Mouse (Mus musculus) MEL (cell line): ENCODE data around the gene Cic. TPM values are rescaled to one million over a fixed set of nuclear protein-coding genes. Genes with fewer than 3 reads are reported as not detected.

ENCODE experiments used
- DNase-seq: peaks from one replicate; pipeline ENCODE4 v3.0.0; 2011; ENCODE audit warnings: low read depth, low spot score
- H3K27ac ChIP-seq: 2 replicates; pipeline ENCODE4 v1.5.1; 2012; ENCODE audit warnings: low read depth, mild to moderate bottlenecking, control low read depth, low read length, moderate library complexity; ENCODE audit not compliant: control insufficient read depth
- H3K27me3 ChIP-seq, 2 experiments: fragments of 150-350 bp in 1 of 2; sonication (generic) in 1 of 2; 2 replicates each; pipeline ENCODE4 v1.6.1; 2012; ENCODE audit warnings: low read length in 2 of 2, mild to moderate bottlenecking in 2 of 2, improper control_type of control experiment in 1 of 2, moderate library complexity in 1 of 2; ENCODE audit not compliant: insufficient read depth in 2 of 2, control insufficient read depth in 1 of 2
- H3K36me3 ChIP-seq, 2 experiments: 2 replicates each; pipeline ENCODE4 v1.6.1; 2012 to 2014; ENCODE audit warnings: low read length in 2 of 2, improper control_type of control experiment in 1 of 2, inconsistent platforms in 1 of 2, mild to moderate bottlenecking in 1 of 2; ENCODE audit not compliant: insufficient read depth in 2 of 2, control insufficient read depth in 1 of 2
- H3K4me1 ChIP-seq, 2 experiments: fragments of 150-350 bp in 1 of 2; sonication (generic) in 1 of 2; 2 replicates each; pipeline ENCODE4 v1.6.1; 2012; ENCODE audit warnings: low read length in 2 of 2, improper control_type of control experiment in 1 of 2, mild to moderate bottlenecking in 1 of 2; ENCODE audit not compliant: insufficient read depth in 2 of 2, control insufficient read depth in 1 of 2
- H3K4me3 ChIP-seq, 2 experiments: fragments of 150-350 bp in 1 of 2; sonication (generic) in 1 of 2; 2 replicates each; pipeline ENCODE4 v1.5.1; 2012; ENCODE audit warnings: low read depth in 2 of 2, low read length in 2 of 2, mild to moderate bottlenecking in 2 of 2, moderate library complexity in 2 of 2, control low read depth in 1 of 2, improper control_type of control experiment in 1 of 2; ENCODE audit not compliant: control insufficient read depth in 1 of 2, insufficient read depth in 1 of 2
- H3K79me2 ChIP-seq: 2 replicates; pipeline ENCODE4 v1.6.1; 2012; ENCODE audit warnings: mild to moderate bottlenecking, low read length, moderate library complexity; ENCODE audit not compliant: control insufficient read depth, poor library complexity, insufficient read depth
- H3K9ac ChIP-seq: 2 replicates; pipeline ENCODE4 v1.6.1; 2012; ENCODE audit warnings: low read depth, mild to moderate bottlenecking, control low read depth, low read length, moderate library complexity; ENCODE audit not compliant: control insufficient read depth, poor library complexity, severe bottlenecking
- H3K9me3 ChIP-seq: fragments of 150-350 bp; sonication (generic); replicated peaks from 2 replicates; pipeline ENCODE4 v1.6.1; 2012; ENCODE audit warnings: mild to moderate bottlenecking, low read length, improper control_type of control experiment, moderate library complexity; ENCODE audit not compliant: insufficient read depth
- BHLHE40 ChIP-seq: IDR thresholded peaks from 2 replicates; pipeline ENCODE4 v1.6.1; 2012; ENCODE audit warnings: low read depth, mild to moderate bottlenecking, inconsistent platforms, low read length, improper control_type of control experiment, borderline replicate concordance
- CTCF ChIP-seq, 3 experiments: IDR thresholded peaks in 2 of 3; conservative IDR thresholded peaks in 1 of 3; 2 replicates each; pipeline ENCODE4 v1.5.1; 2011 to 2012; ENCODE audit warnings: low read length in 3 of 3, low read depth in 2 of 3, mild to moderate bottlenecking in 2 of 3, improper control_type of control experiment in 1 of 3, inconsistent platforms in 1 of 3, mixed read lengths in 1 of 3, moderate library complexity in 1 of 3; ENCODE audit not compliant: control insufficient read depth in 1 of 3, insufficient read depth in 1 of 3, poor library complexity in 1 of 3, severe bottlenecking in 1 of 3
- GATA1 ChIP-seq: IDR thresholded peaks from 2 replicates; pipeline ENCODE4 v1.6.1; 2011; ENCODE audit warnings: low read depth, low read length, improper control_type of control experiment
- KAT2A ChIP-seq: conservative IDR thresholded peaks from 2 replicates; pipeline ENCODE4 v1.6.1; 2012; ENCODE audit warnings: low read depth, low read length, improper control_type of control experiment, inconsistent platforms
- MAZ ChIP-seq: IDR thresholded peaks from 2 replicates; pipeline ENCODE4 v1.6.1; 2012; ENCODE audit warnings: low read depth, mild to moderate bottlenecking, inconsistent platforms, low read length, improper control_type of control experiment
- MEF2A ChIP-seq: IDR thresholded peaks from 2 replicates; pipeline ENCODE4 v1.6.1; 2014; ENCODE audit warnings: low read depth, mild to moderate bottlenecking, inconsistent platforms, low read length, improper control_type of control experiment; ENCODE audit not compliant: poor library complexity, insufficient replicate concordance, severe bottlenecking; ENCODE audit errors: extremely low read depth
- MYC ChIP-seq: IDR thresholded peaks from 2 replicates; pipeline ENCODE4 v1.6.1; 2011; ENCODE audit warnings: low read depth, mild to moderate bottlenecking, low read length, improper control_type of control experiment, moderate library complexity
- NRF1 ChIP-seq: IDR thresholded peaks from 2 replicates; pipeline ENCODE4 v1.6.1; 2014; ENCODE audit warnings: low read depth, mild to moderate bottlenecking, inconsistent platforms, low read length, improper control_type of control experiment, moderate library complexity; ENCODE audit not compliant: poor library complexity, insufficient read depth, severe bottlenecking
- POLR2AphosphoS2 ChIP-seq: IDR thresholded peaks from 2 replicates; pipeline ENCODE4 v1.6.1; 2011; ENCODE audit warnings: low read length, improper control_type of control experiment
- POLR2AphosphoS5 ChIP-seq: IDR thresholded peaks from 2 replicates; pipeline ENCODE4 v1.6.1; 2012; ENCODE audit warnings: low read depth, borderline replicate concordance, mild to moderate bottlenecking, inconsistent platforms, low read length, moderate library complexity, mixed read lengths
- RAD21 ChIP-seq: IDR thresholded peaks from 2 replicates; pipeline ENCODE4 v1.6.1; 2011; ENCODE audit warnings: mild to moderate bottlenecking, low read depth, low read length, improper control_type of control experiment
- RCOR1 ChIP-seq: IDR thresholded peaks from 2 replicates; pipeline ENCODE4 v1.6.1; 2012; ENCODE audit warnings: low read depth, mild to moderate bottlenecking, inconsistent platforms, low read length, improper control_type of control experiment
- SIN3A ChIP-seq: IDR thresholded peaks from 2 replicates; pipeline ENCODE4 v1.6.1; 2012; ENCODE audit warnings: low read length, improper control_type of control experiment, inconsistent platforms
- SMC3 ChIP-seq: IDR thresholded peaks from 2 replicates; pipeline ENCODE4 v1.6.1; 2011; ENCODE audit warnings: low read depth, low read length, improper control_type of control experiment
- TCF12 ChIP-seq: IDR thresholded peaks from 2 replicates; pipeline ENCODE4 v1.6.1; 2014; ENCODE audit warnings: low read depth, mild to moderate bottlenecking, inconsistent platforms, low read length, improper control_type of control experiment, moderate library complexity
- ZC3H11A ChIP-seq: IDR thresholded peaks from 2 replicates; pipeline ENCODE4 v1.6.1; 2012; ENCODE audit warnings: low read depth, mild to moderate bottlenecking, inconsistent platforms, low read length, improper control_type of control experiment
- ZKSCAN1 ChIP-seq: IDR thresholded peaks from 2 replicates; pipeline ENCODE4 v1.6.1; 2012; ENCODE audit warnings: low read depth, mild to moderate bottlenecking, inconsistent platforms, low read length, improper control_type of control experiment, moderate library complexity
- ZMIZ1 ChIP-seq: IDR thresholded peaks from 2 replicates; pipeline ENCODE4 v1.6.1; 2012; ENCODE audit warnings: low read depth, mild to moderate bottlenecking, inconsistent platforms, low read length, improper control_type of control experiment, moderate library complexity
- polyA plus RNA-seq, 2 experiments: library from polyadenylated mRNA; stranded (reverse) in 1 of 2; unstranded in 1 of 2; fragments of >175 nt in 1 of 2; fragments of >200 nt in 1 of 2; gene quantifications; 2 replicates each; pipeline versions ENCODE4 v1.2.1 to v1.2.4; 2012; ENCODE audit warnings: low replicate concordance in 2 of 2, low read depth in 1 of 2; ENCODE audit not compliant: insufficient read length in 2 of 2, insufficient read depth in 1 of 2, missing spikeins in 1 of 2
- total RNA-seq: library from RNA; depleted of rRNA; stranded (reverse); fragments of 300-350 nt; gene quantifications from 2 replicates; pipeline ENCODE4 v1.2.3, GENCODE M21; 2012

Gene Cic
- total and polyA plus RNA-seq, 3 experiments = 56.6 to 157 (median 157) TPM

- TF ChIP-seq NRF1 (no peak), ZKSCAN1 (no peak), ZC3H11A (no peak), RCOR1 (no peak), SIN3A (no peak)
- Histone ChIP-seq H3K36me3 (no peaks in the 10 kb centered on the region), H3K9me3 (no peaks in the 10 kb centered on the region), H3K27me3 (peaks cover 2 to 3% of the 10 kb centered on the region in 2 experiments), H3K4me1 (no peaks in the 10 kb centered on the region), H3K4me3 (no peak overlapping the region), H3K79me2 (no peaks in the 10 kb centered on the region), H3K27ac (no peak overlapping the region), H3K9ac (no peak overlapping the region)
- DNase-seq = no peak
These were observed 41.9 kb downstream of the Cic start for GRCm38 (mm10) chr7:25309425-25309824.

- Histone ChIP-seq H3K9ac (no peak overlapping the region), H3K4me1 (peaks cover 0 to 4% of the 10 kb centered on the region in 2 experiments; a peak in 2 of 4 replicates), H3K36me3 (no peaks in the 10 kb centered on the region; a peak in 1 of 4 replicates), H3K79me2 (no peaks in the 10 kb centered on the region), H3K9me3 (no peaks in the 10 kb centered on the region), H3K27ac (no peak overlapping the region), H3K4me3 (no peak overlapping the region), H3K27me3 (peaks cover 2 to 3% of the 10 kb centered on the region in 2 experiments)
- TF ChIP-seq BHLHE40 (no peak), CTCF (IDR thresholded peaks at IDR 0.05 in 2 of 3, conservative IDR thresholded peaks at IDR 0.05 in 1 of 3; ENCODE audit: control insufficient read depth in 1 of 3, insufficient read depth in 1 of 3, low read depth in 2 of 3, low read length in 3 of 3, poor library complexity in 1 of 3, severe bottlenecking in 1 of 3) (no peak), SMC3 (no peak), MYC (no peak), RAD21 (no peak), TCF12 (no peak)
- no peak for DNase-seq
These were observed 43.7 kb downstream of the Cic start for GRCm38 (mm10) chr7:25311193-25311592.

GRCm38 (mm10) chr7:25313325-25313724 is 45.8 kb downstream of the Cic start:
- H3K4me1 ChIP-seq = peaks cover 0 to 10% of the 10 kb centered on the region in 2 experiments; a peak in 2 of 4 replicates
- no peak for DNase-seq
- TF ChIP-seq TCF12 = no peak
- no peak for TF ChIP-seq KAT2A
- no peak for TF ChIP-seq POLR2AphosphoS2
- TF ChIP-seq POLR2AphosphoS5 = no peak
- TF ChIP-seq GATA1 = no peak
- TF ChIP-seq MAZ = no peak
- TF ChIP-seq ZMIZ1 = no peak
- no peak for TF ChIP-seq MEF2A
- TF ChIP-seq, all 39 proteins: peak for 0
- H3K4me3 ChIP-seq = no peak overlapping the region
- H3K27me3 ChIP-seq = peaks cover 2% of the 10 kb centered on the region in 2 experiments; a peak in 3 of 4 replicates
- H3K9ac ChIP-seq = no peak overlapping the region
- H3K79me2 ChIP-seq = peaks cover 7% of the 10 kb centered on the region; the same call in 1 of the 2 replicates
- H3K36me3 ChIP-seq = peaks cover 0 to 3% of the 10 kb centered on the region in 2 experiments; a peak in 2 of 4 replicates
- H3K27ac ChIP-seq = no peak overlapping the region
- H3K9me3 ChIP-seq = no peaks in the 10 kb centered on the region
